Mouse (Mus musculus): ENCODE measurements around the gene Rnf224.

Rnf224 gene

GRCm38 (mm10) chr2:25255284-25255779, 18.7 kb upstream of the Rnf224 start, which contains the start of gene Tmem203:
Gene Tmem203, plus strand, starts transcription at chr2:25255439.
- peak; percentile 94 for DNase-seq

GRCm38 (mm10) chr2:25252331-25252730, 15.7 kb upstream of the Rnf224 start:
- peak; percentile 51 for DNase-seq

GRCm38 (mm10) chr2:25246183-25247072, 9.8 kb upstream of the Rnf224 start, which contains the start of gene AL732309.1:
Gene AL732309.1, minus strand, starts transcription at chr2:25246863.
- DNase-seq, result no peak

GRCm38 (mm10) chr2:25244144-25244543, 7.6 kb upstream of the Rnf224 start:
- no peak for DNase-seq

- no peak for DNase-seq
Measured at GRCm38 (mm10) chr2:25243342-25243741, 6.8 kb upstream of the Rnf224 start.

GRCm38 (mm10) chr2:25242101-25242506, 5.5 kb upstream of the Rnf224 start, which contains the start of the genes Rnf208 and Cysrt1:
Gene Rnf208, plus strand, starts transcription at chr2:25242255.
Gene Cysrt1, minus strand, starts transcription at chr2:25242452.
- peak; percentile 43 for DNase-seq

- no peak for DNase-seq
Measured at GRCm38 (mm10) chr2:25241438-25241775, 4.8 kb upstream of the Rnf224 start.

GRCm38 (mm10) chr2:25240723-25241437, 4.3 kb upstream of the Rnf224 start:
- DNase-seq, result peak; percentile 86

GRCm38 (mm10) chr2:25240310-25240709, 3.7 kb upstream of the Rnf224 start:
- no peak for DNase-seq

- DNase-seq, result no peak
Measured at GRCm38 (mm10) chr2:25239766-25240165, 3.2 kb upstream of the Rnf224 start.

GRCm38 (mm10) chr2:25238106-25238505, 1.5 kb upstream of the Rnf224 start:
- DNase-seq, result no peak

- DNase-seq, result peak; percentile 70
Measured at GRCm38 (mm10) chr2:25237522-25237921, 935 bp upstream of the Rnf224 start.

- peak; percentile 50 for DNase-seq
Measured at GRCm38 (mm10) chr2:25234551-25235220, 1.9 kb downstream of the Rnf224 start.

GRCm38 (mm10) chr2:25234050-25234449, 2.5 kb downstream of the Rnf224 start, which contains the start of gene Slc34a3:
Gene Slc34a3, minus strand, starts transcription at chr2:25234364.
- peak; percentile 61 for DNase-seq

GRCm38 (mm10) chr2:25233421-25233820, 3.2 kb downstream of the Rnf224 start:
- no peak for DNase-seq

GRCm38 (mm10) chr2:25231038-25231437, 5.5 kb downstream of the Rnf224 start:
- DNase-seq, result no peak

GRCm38 (mm10) chr2:25230581-25230980, 6.0 kb downstream of the Rnf224 start:
- DNase-seq, result no peak

- no peak for DNase-seq
Measured at GRCm38 (mm10) chr2:25229582-25229981, 7.0 kb downstream of the Rnf224 start.

- DNase-seq, result no peak
Measured at GRCm38 (mm10) chr2:25228995-25229530, 7.5 kb downstream of the Rnf224 start.

GRCm38 (mm10) chr2:25228431-25228889, 8.1 kb downstream of the Rnf224 start:
- DNase-seq, result peak; percentile 92

- DNase-seq, result no peak
Measured at GRCm38 (mm10) chr2:25227406-25227805, 9.2 kb downstream of the Rnf224 start.

GRCm38 (mm10) chr2:25226864-25227263, 9.7 kb downstream of the Rnf224 start:
- no peak for DNase-seq

Measured in kidney, postnatal 10 days (tissue).